Mouse (Mus musculus) T-helper 2 cell (primary cell): ENCODE measurements at regions not wholly inside any gene's neighbourhood (a gene's known extent, or its start where the extent isn't known, plus 50 kb on each side); places are given as distances from the start of the nearest gene placed in this dataset.

ENCODE experiments used
- in situ Hi-C: fragments of 300-600 bp; cut with MboI, MseI; formaldehyde crosslinking; loops from one replicate; pipeline ENCODE4 v1.15.1; 2025; ENCODE audit warnings: high pct_unique_total_duplicates

DNA sequence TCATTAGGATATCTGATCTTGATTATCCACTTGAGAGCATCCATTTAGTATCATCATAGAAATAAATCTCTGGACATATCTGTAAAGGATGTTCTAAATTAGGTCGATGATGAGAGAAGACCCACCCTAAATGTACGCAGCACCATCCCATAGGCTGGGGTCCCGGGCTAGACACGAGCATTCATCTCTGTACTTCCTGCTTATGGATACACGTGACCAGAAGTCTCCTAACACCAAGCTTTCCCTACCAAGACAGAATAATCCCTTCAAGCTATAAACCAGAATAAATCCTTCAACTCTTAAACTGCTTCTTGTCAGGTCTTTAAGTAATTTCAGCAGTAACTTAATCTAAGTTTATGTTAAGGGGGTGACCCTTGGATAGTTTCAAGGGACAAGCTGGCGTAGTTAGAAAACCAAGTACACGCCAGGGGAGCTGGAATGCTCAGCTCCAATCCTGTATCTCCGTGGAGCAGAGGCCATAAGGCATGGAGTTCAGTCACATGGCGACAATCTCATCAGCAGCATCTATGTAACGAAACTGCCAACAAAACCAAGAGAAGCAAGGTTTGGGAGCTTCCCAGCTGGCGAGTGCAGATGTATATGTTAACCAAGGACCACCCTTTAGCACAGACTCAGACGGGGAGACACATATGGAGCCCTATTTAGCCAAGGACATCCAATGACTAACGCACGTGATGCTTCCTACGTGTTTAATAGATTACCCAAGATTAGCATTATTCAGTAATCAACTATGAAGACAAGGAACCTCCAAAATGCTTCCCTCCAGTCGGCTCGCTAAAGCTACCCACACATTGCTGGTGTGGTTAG lies 76.3 kb upstream of the Spdye4c start:
- in situ Hi-C loops = loop anchor here (5.0 kb wide), 1 partner anchor 63 kb away; no protein-coding TSS in a partner anchor

DNA sequence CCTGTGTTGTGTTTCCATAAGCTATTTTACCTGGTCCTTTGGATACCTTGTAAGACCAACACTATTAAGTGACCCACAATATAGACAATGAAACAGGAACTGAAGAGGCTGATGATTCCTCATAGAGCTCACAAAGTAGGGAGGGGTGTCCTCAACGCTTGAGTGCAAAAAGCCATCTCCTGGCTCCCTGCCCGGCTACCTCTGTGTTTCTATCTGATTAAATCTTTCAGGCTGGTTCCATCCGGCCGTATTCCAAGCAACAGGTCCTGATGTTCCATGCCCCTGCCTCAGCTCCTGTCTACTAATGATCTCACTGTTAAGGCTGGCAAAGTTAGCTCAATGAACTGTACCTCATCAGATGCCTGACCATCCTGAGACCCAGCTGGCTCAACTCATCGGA lies 75.3 kb upstream of the Spdye4c start:
- in situ Hi-C loops = no loop called here

DNA sequence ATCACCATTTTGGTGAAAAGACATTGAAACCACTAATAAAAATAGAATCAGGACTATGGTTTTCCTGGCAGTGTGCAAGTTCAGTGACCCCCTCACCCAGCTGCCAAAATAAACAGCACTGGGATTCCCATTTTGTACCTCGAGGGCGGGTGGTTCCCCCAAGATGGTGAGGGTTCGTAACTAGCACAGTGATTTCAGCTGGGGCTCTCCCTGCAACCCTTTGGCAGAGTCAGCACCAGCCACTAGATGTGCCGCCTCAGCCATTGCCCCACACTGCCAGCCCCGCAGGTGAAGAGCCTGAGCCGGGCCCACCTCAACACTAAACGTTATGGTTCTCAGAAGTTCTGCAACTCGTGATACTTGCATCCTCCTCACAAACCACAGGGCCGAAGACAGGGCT lies 74.3 kb upstream of the Spdye4c start:
- in situ Hi-C loops = no loop called here

DNA sequence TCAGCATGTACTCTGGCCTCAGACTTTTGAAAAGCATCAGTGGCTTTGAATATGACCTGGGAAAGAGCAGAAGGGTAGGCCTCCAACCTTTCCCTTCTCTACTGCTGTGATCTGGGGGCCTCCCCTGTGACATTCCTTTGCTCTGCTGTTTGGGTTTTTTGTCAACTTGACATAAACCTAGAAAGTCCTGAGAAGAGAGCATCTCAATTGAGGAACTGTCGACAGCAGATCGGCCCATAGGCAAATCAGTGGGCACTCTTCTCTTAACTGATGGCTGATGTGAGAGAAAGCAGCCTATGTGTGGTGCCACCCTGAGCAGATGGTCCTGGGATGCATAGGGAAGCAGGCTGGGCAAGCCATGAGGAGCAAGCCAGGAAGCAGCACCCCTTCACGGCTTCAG lies 72.9 kb upstream of the Spdye4c start:
- in situ Hi-C loops = no loop called here

DNA sequence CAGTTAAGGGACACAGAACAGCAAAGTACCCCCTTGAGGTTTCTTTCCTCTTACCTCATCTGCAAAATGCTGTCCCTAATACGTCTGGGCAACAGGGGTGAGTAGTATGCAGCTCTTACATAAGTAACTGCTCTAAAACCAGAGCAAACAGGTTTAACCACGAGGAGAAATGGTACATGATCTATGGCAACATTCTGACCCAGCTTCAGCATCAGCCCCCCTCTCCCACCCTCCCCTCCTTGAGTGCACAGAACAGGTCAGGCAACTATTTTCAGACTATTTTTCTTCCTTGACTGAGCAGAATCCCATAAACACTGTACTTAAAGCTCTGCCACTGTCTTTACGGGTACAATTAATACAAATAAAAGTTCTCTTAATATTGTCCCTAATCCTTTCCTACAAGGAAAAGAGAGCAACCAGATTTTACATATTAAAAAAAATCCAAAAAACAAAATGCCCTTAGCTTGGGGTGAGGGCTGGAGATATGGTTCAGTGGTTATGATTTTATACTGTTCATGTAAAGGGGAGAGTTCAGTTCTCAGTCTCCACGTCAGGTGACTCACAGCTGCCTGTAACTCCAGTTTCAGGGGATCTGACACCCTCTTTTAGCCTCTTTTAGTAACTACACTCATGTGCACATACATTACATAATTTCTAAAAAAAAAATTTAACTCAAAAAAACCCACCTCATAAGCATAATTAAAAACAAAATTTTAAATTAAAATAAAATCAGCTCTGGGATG lies 69.1 kb upstream of the Spdye4c start:
- in situ Hi-C loops = no loop called here

DNA sequence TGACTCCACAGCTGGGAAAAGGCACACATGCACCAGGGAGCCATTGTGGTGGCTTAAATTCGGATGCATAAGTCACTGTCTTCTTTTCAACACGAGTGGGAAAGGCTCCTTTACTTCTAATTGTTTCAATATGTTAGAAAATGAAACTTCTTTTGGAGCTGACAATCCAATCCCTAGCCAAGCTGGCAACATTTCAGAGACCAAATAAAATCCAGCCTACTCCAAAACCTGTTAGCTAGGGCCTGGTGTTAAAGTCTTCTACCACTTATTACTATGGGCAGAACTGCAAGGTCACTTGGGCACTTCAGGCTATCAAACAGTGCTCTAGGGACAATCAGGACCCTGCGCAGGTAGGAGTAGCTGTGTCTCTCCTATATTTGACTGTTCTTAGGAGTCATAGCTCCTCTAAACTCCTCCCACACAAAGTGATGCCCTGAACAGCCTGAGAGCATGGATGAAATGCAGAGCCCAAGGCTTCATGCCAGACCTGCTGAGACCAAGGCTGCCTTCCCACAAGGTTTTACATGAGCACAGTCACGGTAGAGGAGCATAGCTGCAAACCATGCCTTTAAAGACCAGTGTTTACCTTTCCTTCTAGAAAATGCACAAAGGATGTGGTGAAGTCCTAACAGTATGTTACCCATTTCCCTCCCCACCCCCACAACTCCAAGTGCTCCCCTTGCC lies 67.4 kb upstream of the Spdye4c start:
- in situ Hi-C loops = no loop called here

DNA sequence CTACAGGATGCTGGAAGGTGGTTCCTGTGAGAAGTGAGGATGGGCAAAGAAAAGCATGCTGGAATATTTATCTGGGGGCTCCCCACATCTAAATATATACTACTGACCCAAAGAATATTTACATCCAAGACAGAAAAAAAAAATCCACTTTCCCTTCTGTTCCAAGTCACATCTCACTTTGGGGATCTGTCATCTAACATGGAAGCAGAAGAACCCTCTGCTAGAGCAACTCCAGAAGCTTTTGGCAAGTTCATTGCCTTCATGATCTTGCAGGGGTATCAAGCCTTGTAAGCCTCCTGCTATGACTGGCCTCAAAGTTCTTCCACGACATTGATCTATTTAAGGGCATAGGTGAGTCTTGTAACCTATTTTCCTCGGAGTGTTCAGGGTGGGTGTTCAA lies 64.9 kb upstream of the Spdye4c start:
- in situ Hi-C loops = no loop called here

DNA sequence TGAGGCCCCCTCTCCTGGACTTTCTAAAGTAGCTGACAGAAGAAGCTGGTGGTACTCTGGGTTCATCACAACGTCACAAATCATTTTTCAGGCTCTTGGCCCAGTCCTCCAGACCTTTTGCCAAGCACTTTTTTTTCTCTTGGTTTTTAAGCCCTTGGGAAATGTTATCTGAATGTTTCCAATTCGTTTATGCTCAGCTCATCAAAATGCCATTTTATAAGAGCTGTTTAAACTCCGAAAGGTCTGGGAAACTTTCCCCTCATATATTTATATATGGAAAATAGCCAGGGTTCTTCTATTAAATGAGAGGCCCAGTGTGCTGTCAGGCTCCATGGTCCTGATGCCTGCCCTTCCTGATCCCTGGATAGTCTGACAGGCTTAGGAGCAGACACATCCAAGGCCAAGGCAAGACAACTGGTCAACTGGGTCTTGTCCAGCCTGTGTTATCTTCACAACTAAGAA lies 64.1 kb upstream of the Spdye4c start:
- in situ Hi-C loops = no loop called here

DNA sequence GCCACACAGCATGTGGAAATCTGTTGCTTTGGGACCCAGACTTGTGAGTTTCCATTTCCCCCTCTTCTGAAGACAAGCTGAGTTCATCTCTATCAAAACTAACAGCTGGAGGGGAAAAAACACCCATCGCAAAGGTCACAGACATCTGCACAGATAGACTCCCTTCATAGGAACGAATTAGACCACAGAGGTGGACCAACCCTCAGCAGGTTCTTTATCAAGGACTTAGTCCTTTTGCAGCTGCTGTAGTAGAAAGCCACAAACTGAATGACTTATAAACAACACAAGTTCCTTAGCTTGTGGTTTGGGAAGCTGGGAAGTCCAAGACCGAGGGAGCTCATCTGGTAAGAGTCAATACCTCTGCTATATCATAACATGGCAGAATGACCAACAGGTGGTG lies 54.7 kb upstream of the Spdye4c start:
- in situ Hi-C loops = no loop called here

DNA sequence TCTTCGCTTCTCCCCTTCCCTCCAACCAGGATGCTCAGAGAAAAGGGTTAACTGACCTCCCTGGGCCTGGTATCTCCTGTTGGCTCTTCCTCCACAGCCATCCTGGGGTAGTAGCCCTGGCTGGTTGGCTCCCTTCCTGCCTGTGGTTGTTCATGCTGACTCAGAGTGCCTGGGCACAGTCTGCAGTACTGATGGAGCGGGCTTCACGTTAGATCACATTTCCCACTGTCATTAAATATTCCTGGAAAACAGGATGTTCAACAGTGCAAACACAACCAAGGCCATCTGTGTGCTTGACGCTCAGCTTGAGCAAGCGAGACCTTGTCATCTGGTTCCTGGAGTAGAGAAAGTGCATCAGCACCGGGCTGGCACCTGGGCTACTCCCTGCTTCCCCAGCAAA lies 53.6 kb upstream of the Spdye4c start:
- in situ Hi-C loops = no loop called here

DNA sequence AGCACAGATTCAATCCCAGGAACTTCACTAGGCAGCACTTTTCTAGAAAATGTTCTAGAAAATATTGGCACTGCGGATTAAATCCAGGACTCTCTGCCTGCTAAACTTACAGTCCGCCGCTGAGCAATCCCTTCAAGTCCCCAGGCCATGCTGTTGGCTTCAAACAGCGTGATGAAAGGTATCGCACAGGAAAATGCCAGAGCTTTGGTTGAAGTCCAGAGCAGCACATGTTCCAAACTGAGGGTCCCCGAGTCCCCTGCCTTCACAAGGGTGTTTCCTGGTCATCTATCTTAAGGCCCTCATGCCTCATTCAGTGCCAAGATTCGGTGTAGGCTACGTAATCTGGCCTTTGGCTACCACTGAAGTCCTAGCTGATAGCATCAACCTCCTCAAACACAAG lies 52.3 kb upstream of the Spdye4c start:
- in situ Hi-C loops = no loop called here
